Mouse (Mus musculus) limb, embryonic 14.5 days (tissue): Measurements from ENCODE around the gene Ptk6. TPM values are rescaled to one million over a fixed set of nuclear protein-coding genes. Genes with fewer than 3 reads are reported as not detected.

Experiments
- ATAC-seq: fragments of 200-750 bp; cut with Nextera tagmentation; 2 replicates; pipeline ENCODE4 v1.8.0; 2017; ENCODE audit warnings: low read depth, moderate number of reproducible peaks, moderate TSS enrichment; ENCODE audit not compliant: low FRiP score
- DNase-seq: peaks from one replicate; pipeline ENCODE4 v3.0.0-alpha.2; 2015; ENCODE audit warnings: low spot score
- H3K27ac ChIP-seq: fragments of 300-500 bp; sonication (generic); replicated peaks from 2 replicates; pipeline ENCODE4 v1.5.1; 2014; ENCODE audit warnings: low read depth, mild to moderate bottlenecking, low read length, moderate library complexity, mixed read lengths
- H3K27me3 ChIP-seq: fragments of 300-500 bp; sonication (generic); 2 replicates; pipeline ENCODE4 v1.6.1; 2014; ENCODE audit warnings: low read length, mixed read lengths; ENCODE audit not compliant: control insufficient read depth, insufficient read depth
- H3K36me3 ChIP-seq: fragments of 300-500 bp; sonication (generic); 2 replicates; pipeline ENCODE4 v1.6.1; 2014; ENCODE audit warnings: mild to moderate bottlenecking, low read length, moderate library complexity, mixed read lengths; ENCODE audit not compliant: control insufficient read depth, insufficient read depth
- H3K4me1 ChIP-seq: fragments of 300-500 bp; sonication (generic); 2 replicates; pipeline ENCODE4 v1.6.1; 2014; ENCODE audit warnings: antibody characterized with exemption, low read length, mixed read lengths; ENCODE audit not compliant: control insufficient read depth, insufficient read depth
- H3K4me2 ChIP-seq: fragments of 300-500 bp; sonication (generic); replicated peaks from 2 replicates; pipeline ENCODE4 v1.6.1; 2014; ENCODE audit warnings: low read depth, mild to moderate bottlenecking, low read length, moderate library complexity; ENCODE audit not compliant: severe bottlenecking
- H3K4me3 ChIP-seq: fragments of 300-500 bp; sonication (generic); replicated peaks from 2 replicates; pipeline ENCODE4 v1.5.1; 2014; ENCODE audit warnings: low read length
- H3K9ac ChIP-seq: fragments of 300-500 bp; sonication (generic); 2 replicates; pipeline ENCODE4 v1.6.1; 2014; ENCODE audit warnings: mild to moderate bottlenecking, low read depth, low read length, moderate library complexity; ENCODE audit not compliant: severe bottlenecking
- H3K9me3 ChIP-seq: fragments of 300-500 bp; sonication (generic); 2 replicates; pipeline ENCODE4 v1.6.1; 2016; ENCODE audit warnings: low read length; ENCODE audit not compliant: control insufficient read depth
- POLR2A ChIP-seq: fragments of 200-500 bp; IDR thresholded peaks from 2 replicates; pipeline ENCODE4 v1.8.0; 2012; ENCODE audit warnings: inconsistent platforms, mild to moderate bottlenecking, moderate library complexity, borderline replicate concordance; ENCODE audit not compliant: insufficient read depth, insufficient read length; ENCODE audit errors: extremely low read depth
- WGBS: fragments of 180-500 bp; shearing (Covaris S2); extraction: QIAGEN DNeasy Blood & Tissue Kit; methylation state at CpG from one replicate; pipeline ENCODE4 v1.1.7; 2014; 5-methylcytosine and 5-hydroxymethylcytosine counted together
- polyA plus RNA-seq, 2 experiments: library from polyadenylated mRNA; depleted of rRNA in 1 of 2; stranded (reverse) in 1 of 2; unstranded in 1 of 2; fragments of >200 nt; fragmentation: Nextera tagmentation in 1 of 2; extraction: Ambion mirVana in 1 of 2; gene quantifications; 2 replicates each; pipeline versions ENCODE4 v1.2.1 to v1.2.3; 2012 to 2014

The Ptk6 gene
- polyA plus RNA-seq, 2 experiments, result 0.10 to 0.19 TPM

GRCm38 (mm10) chr2:181238091-181238610 is 35.6 kb upstream of the Ptk6 start:
- no peak for TF ChIP-seq POLR2A
- WGBS, result 80% methylated on average over 10 of the region's 10 CpGs
- H3K4me3 ChIP-seq, result no peak overlapping the region
- no peak for DNase-seq
- no peak for ATAC-seq
- no peak overlapping the region for H3K4me2 ChIP-seq
- no peak overlapping the region for H3K27ac ChIP-seq
- no peaks in the 10 kb centered on the region for H3K9me3 ChIP-seq
- peaks cover 5% of the 10 kb centered on the region; the same call in 1 of the 2 replicates for H3K36me3 ChIP-seq
- peaks cover 6% of the 10 kb centered on the region for H3K4me1 ChIP-seq
- no peaks in the 10 kb centered on the region for H3K27me3 ChIP-seq
- H3K9ac ChIP-seq, result no peak overlapping the region

DNA sequence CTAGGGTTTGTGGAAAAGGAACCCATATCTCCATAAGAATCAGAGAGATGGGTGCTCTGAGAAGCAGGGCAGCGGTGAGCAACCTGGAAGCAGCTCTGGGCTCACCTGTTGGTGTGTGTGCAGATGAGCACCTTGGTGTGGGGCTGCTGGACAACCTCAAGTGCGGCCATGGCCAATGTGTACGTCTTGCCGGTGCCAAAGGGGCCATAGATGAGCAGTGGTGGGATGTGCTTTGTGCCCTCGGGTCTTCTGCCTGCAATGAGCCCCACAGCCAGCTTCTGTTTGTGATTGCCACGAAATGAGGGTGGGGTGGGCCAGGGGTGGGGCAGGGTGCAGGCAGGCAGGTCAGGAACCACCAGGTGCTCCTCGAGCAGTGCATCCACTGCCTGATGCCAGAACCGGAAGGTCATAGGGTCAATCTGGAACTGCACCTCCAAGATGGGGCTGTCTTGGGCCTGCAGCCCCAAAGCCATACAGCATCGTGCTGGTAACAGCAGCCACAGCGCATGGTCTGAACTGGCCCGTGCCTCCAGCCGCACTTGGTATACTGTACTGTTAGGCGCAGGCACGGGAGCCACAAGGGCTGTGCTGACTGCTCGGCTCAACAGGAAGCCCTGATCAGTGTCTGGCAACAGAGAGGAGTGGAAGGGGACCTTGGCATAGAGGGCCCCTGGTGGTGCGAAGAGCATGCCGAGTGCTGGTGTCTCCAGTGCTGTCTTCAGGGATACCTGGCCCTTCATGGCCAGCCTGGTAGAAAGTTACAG is 34.8 kb upstream of the Ptk6 start:
- Histone ChIP-seq H3K27ac (no peak overlapping the region), H3K4me2 (no peak overlapping the region), H3K4me1 (peaks cover 6% of the 10 kb centered on the region), H3K9ac (no peak overlapping the region), H3K36me3 (peaks cover 12% of the 10 kb centered on the region; the same call in 1 of the 2 replicates), H3K4me3 (no peak overlapping the region), H3K27me3 (no peaks in the 10 kb centered on the region), H3K9me3 (no peaks in the 10 kb centered on the region)
- TF ChIP-seq POLR2A, result no peak
- ATAC-seq, result no peak
- 90% methylated on average over 17 of the region's 17 CpGs for WGBS
- no peak for DNase-seq

DNA sequence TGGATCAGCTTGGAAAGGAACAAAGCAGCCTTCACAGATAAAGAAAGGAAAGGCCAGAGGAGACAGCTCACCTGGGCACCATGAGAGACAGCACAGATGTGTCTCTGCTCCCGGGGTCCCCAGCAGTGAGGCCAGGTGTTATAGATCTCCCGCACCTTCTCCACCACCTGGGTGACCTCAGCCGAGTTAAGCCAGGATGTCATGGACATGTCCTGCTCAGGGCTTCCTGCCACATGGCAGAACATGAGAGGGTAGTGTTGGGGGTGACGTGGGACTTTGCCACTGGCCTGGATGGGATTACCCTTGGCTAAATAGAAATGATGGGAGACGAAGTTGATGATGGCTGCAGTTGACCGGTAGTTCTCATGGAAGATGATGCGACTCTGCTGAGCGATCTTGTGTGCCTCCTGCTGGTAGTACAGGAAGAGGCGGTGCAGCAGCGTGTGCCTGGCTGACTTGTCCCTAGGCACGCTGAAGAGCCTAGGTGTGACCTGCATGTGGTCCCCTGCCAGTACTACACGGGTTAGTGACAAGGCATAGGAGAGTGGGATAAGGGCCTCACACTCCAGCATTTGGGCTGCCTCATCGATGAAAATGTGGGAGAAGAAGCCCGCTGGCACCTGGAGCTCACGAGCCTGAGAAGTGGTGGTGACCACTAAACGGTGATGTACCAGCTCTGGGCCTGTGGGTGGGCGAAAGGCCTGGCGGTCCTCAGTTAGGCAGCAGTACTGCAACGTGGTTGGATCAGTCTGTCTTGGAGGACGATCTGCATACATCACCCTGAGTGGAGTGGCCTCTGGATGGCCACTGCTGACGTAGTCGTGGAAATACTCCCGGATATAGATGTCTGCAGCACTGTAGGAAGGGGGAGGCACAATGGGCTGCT is 33.3 kb upstream of the Ptk6 start:
- H3K4me2 ChIP-seq, result no peak overlapping the region
- H3K27ac ChIP-seq, result no peak overlapping the region
- no peaks in the 10 kb centered on the region for H3K27me3 ChIP-seq
- no peaks in the 10 kb centered on the region for H3K9me3 ChIP-seq
- WGBS, result 84% methylated on average over 23 of the region's 23 CpGs
- H3K36me3 ChIP-seq, result peaks cover 12% of the 10 kb centered on the region; the same call in 1 of the 2 replicates
- no peak for TF ChIP-seq POLR2A
- H3K9ac ChIP-seq, result no peak overlapping the region
- no peak overlapping the region for H3K4me3 ChIP-seq
- ATAC-seq, result no peak
- no peaks in the 10 kb centered on the region for H3K4me1 ChIP-seq
- DNase-seq, result no peak

- WGBS, result 91% methylated on average over 11 of the region's 11 CpGs
- H3K4me1 ChIP-seq, result no peaks in the 10 kb centered on the region
- no peak for ATAC-seq
Measured at GRCm38 (mm10) chr2:181234680-181235079, 32.1 kb upstream of the Ptk6 start.

GRCm38 (mm10) chr2:181233443-181233842 is 30.9 kb upstream of the Ptk6 start:
- TF ChIP-seq POLR2A, result no peak
- H3K27me3 ChIP-seq, result no peaks in the 10 kb centered on the region
- no peak overlapping the region for H3K27ac ChIP-seq
- DNase-seq (no peak), ATAC-seq (no peak)
- H3K4me2 ChIP-seq, result no peak overlapping the region
- no peaks in the 10 kb centered on the region for H3K9me3 ChIP-seq
- no peak overlapping the region for H3K9ac ChIP-seq
- H3K36me3 ChIP-seq, result peaks cover 12% of the 10 kb centered on the region; the same call in 1 of the 2 replicates
- 89% methylated on average over 15 of the region's 15 CpGs for WGBS
- H3K4me3 ChIP-seq, result no peak overlapping the region
- H3K4me1 ChIP-seq, result no peaks in the 10 kb centered on the region

More at GRCm38 (mm10) chr2:181234680-181235079, 32.1 kb upstream of the Ptk6 start:
- H3K27ac ChIP-seq, result no peak overlapping the region
- H3K9me3 ChIP-seq, result no peaks in the 10 kb centered on the region
- H3K4me3 ChIP-seq, result no peak overlapping the region
- no peak for TF ChIP-seq POLR2A
- H3K27me3 ChIP-seq, result no peaks in the 10 kb centered on the region
- peaks cover 12% of the 10 kb centered on the region; the same call in 1 of the 2 replicates for H3K36me3 ChIP-seq
- H3K4me2 ChIP-seq, result no peak overlapping the region
- H3K9ac ChIP-seq, result no peak overlapping the region
- DNase-seq, result no peak
